ENCODE assay signal across 8 mouse cellular contexts in the genomic region with DNA sequence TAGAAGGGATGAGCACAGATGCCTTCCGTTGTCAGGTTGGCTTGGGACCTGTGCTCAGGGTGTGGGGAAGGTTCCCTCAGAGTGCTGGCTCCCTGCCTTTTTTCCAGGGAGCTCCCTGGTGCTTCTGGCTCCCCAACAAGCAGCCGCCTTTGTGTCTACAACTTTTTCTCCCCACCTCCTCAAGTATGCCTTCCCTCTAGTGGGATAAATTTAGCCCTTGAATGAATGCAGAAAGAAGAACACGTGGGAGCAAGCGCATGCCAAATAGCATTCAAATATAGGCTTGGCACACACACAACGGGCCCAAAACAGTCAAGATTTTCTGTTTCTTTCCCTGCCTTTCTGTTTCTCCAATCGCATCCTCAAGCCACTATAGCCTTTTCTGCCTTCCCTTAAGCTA. TPM values are rescaled to one million over a fixed set of nuclear protein-coding genes. Genes with fewer than 3 reads are reported as not detected.
DNase-seq lines count a peak whose midpoint lies in the region; ATAC-seq lines count a peak whose summit lies in the region.

No protein-coding gene starts in this region.

- H3K4me3 ChIP-seq in hindbrain, embryonic 10.5 days: no peak overlapping the region
- H3K4me3 ChIP-seq in hindbrain, embryonic 11.5 days (ENCODE audit: low read depth, low read length): no peak overlapping the region

- 82% methylated on average over 6 of the region's 6 CpGs for WGBS in hindbrain, embryonic 10.5 days
- WGBS in hindbrain, embryonic 11.5 days: 83% methylated on average over 6 of the region's 6 CpGs

- H3K27ac ChIP-seq in hindbrain, embryonic 10.5 days: peak overlapping the region; percentile 56
- no peak overlapping the region for H3K27ac ChIP-seq in hindbrain, embryonic 11.5 days (ENCODE audit: low read depth, low read length)

- DNase-seq in hindbrain, embryonic 10.5 days (ENCODE audit: low spot score): no peak
- no peak for DNase-seq in hindbrain, embryonic 11.5 days (ENCODE audit: low spot score)
- DNase-seq in frontal cortex, postnatal 10 days (ENCODE audit: low spot score in 2 of 2): peak; percentile 29 to 41
- DNase-seq in left cerebral cortex, adult 18-20 months (ENCODE audit: low spot score in 2 of 2): peak; percentile 65 to 77
- peak; percentile 74 to 77 for DNase-seq in right cerebral cortex, adult 2 months (ENCODE audit: low spot score in 2 of 2)
- no peak for DNase-seq in embryo, embryonic 10 days (ENCODE audit: low spot score)
- DNase-seq in cerebellum, adult 11-12 months: no peak

- H3K4me2 ChIP-seq in hindbrain, embryonic 11.5 days (replicated peaks; ENCODE audit: low read depth, low read length): no peak overlapping the region

- no peaks in the 10 kb centered on the region for H3K36me3 ChIP-seq in hindbrain, embryonic 10.5 days
- no peaks in the 10 kb centered on the region for H3K36me3 ChIP-seq in hindbrain, embryonic 11.5 days (ENCODE audit: control insufficient read depth, insufficient read depth, low read length)

- H3K9ac ChIP-seq in hindbrain, embryonic 11.5 days (ENCODE audit: low read depth, low read length): no peak overlapping the region

- H3K9me3 ChIP-seq in hindbrain, embryonic 10.5 days: no peaks in the 10 kb centered on the region
- H3K9me3 ChIP-seq in hindbrain, embryonic 11.5 days (ENCODE audit: control insufficient read depth, low read length): no peaks in the 10 kb centered on the region

- H3K4me1 ChIP-seq in hindbrain, embryonic 10.5 days (replicated peaks): peaks cover 16% of the 10 kb centered on the region; the same call in 1 of the 2 replicates
- no peaks in the 10 kb centered on the region for H3K4me1 ChIP-seq in hindbrain, embryonic 11.5 days (replicated peaks; ENCODE audit: control insufficient read depth, insufficient read depth, low read length)

- no peak for ATAC-seq in hindbrain, embryonic 11.5 days (ENCODE audit: low FRiP score)
- ATAC-seq in inflammation-experienced regulatory T-cells, adult 6 months: no peak

- peaks cover 3% of the 10 kb centered on the region for H3K27me3 ChIP-seq in hindbrain, embryonic 10.5 days (ENCODE audit: insufficient read depth, poor library complexity, severe bottlenecking)
- H3K27me3 ChIP-seq in hindbrain, embryonic 11.5 days (ENCODE audit: control insufficient read depth, insufficient read depth, low read length): no peaks in the 10 kb centered on the region

RNA-seq across cellular contexts. Expression of a gene that starts 6.9 kb away (rescaled TPM):
- 25.3 and 32.6 TPM in 2 replicates for polyA plus RNA-seq in hindbrain, embryonic 10.5 days (2016; fragmentation: Nextera tagmentation; extraction: Ambion mirVana)
- polyA plus RNA-seq in hindbrain, embryonic 11.5 days (2014; fragmentation: Nextera tagmentation; extraction: Ambion mirVana): 23.9 and 24.7 TPM in 2 replicates
- total RNA-seq in left cerebral cortex, adult 18-20 months (2021): 10 to 100 TPM; 17.2 to 19.1 TPM
- polyA plus RNA-seq in inflammation-experienced regulatory T-cells, adult 6 months (2017; shearing (Covaris generic)): 1 to 10 TPM in 2 of 3 experiments, under 1 TPM in 1; 0.50 to 2.1 (median 1.1) TPM

Comparison
In these comparisons a context has a peak if more than half of its experiments do, and no peak if none do; other contexts are left out.
1. DNase-seq: peak in frontal cortex, postnatal 10 days (2 of 2), left cerebral cortex, adult 18-20 months (2 of 2) and right cerebral cortex, adult 2 months (2 of 2); none in hindbrain, embryonic 10.5 days (single experiment), hindbrain, embryonic 11.5 days (single experiment), embryo, embryonic 10 days (single experiment) and cerebellum, adult 11-12 months (single experiment).